Mouse (Mus musculus): ENCODE measurements around the gene Fh1. TPM values are rescaled to one million over a fixed set of nuclear protein-coding genes. Genes with fewer than 3 reads are reported as not detected.
A peak's percentile ranks its signal among the peaks of the same experiment; 100 is the strongest.

Gene Fh1
- total RNA-seq, 2 experiments from 2014 or later, result 66.7 to 82.2 TPM

DNA sequence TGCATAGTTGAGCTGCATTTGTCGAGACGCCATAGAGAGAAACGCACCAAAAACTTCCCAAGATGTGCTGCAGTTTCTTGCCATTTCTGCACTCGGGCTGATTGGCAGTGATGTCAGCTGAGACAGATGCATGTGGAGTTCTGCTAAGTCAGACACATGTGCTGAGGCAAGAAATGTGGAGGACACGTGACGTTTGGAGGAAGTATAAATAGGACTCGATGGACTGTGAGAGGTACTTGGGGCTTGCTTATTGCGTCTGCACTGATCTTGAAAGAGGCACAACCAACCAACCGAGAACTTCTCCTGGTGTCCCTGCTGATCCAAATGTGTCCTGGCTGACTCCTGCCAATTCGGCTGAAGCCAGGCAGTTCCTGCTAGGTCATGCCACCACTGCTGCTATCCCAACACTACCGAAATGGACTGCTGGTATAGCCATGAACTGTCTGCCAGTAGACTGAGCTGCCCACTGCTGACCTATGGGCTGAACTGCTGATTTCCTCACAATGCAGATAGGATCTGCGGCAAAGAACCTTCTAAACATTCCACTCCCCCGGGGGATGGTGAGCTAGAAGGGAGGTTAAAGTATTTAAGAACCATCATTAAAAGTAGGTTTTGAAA is 5.5 kb downstream of the Fh1 start, which contains the start of gene Kmo:
TSS of gene Kmo (plus strand) at position 568 of the 618 bp plus-strand sequence.
- TF ChIP-seq CTCF (IDR thresholded peaks at IDR 0.05), result no peak
- DNase-seq (ENCODE audit: extremely low spot score in 1 of 2, low spot score in 2 of 2), result no peak
- Histone ChIP-seq H3K27ac (no peak within 1 kb of the TSS), H3K4me3 (no peak within 1 kb of the TSS)
- intact Hi-C loops (cut with DNase I), result no loop called here

DNA sequence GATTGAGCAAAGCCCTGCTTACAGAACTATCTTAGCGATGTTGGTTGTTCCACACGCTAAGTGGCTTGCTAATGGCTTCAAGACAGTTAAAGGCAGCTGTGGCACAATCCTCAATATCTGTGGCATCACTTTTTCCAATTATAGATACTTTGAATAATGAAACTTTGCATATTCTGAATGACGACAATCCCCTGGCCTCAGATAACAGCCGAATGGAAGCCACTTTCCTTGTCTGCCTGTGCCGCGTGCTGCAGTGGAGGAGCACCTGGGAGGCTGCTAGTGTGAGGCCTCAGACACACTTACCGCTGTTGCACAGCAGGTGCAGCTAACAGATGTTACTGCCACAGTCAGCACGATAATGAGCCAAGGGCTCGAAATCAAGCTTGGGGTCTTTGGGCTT is 10.4 kb downstream of the Fh1 start:
- intact Hi-C loops (cut with DNase I), result no loop called here
- TF ChIP-seq CTCF (IDR thresholded peaks at IDR 0.05), result no peak
- no peak for DNase-seq (ENCODE audit: extremely low spot score in 1 of 2, low spot score in 2 of 2)
- no peak overlapping the region for H3K4me3 ChIP-seq
- H3K27ac ChIP-seq, result no peak overlapping the region

DNA sequence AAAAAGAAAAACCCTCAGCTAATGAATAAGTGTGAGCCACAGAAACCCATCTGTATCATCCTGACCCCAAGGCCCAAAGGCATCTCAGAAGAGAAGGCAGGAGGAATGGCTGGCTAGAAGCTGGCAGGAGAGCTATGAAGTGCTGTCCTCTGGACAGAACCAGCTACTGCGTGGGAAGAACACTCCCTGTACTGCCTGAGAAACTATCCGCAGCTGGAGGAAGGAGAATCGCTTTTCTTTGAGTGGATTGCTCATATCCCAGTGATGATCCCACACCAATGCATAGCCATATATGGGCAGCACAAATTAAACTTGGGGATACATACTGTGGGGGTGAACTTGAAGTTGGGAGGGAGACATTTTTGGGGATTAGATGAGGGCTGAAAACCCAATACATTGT is 16.7 kb downstream of the Fh1 start:
- Histone ChIP-seq H3K4me3 (no peak overlapping the region), H3K27ac (no peak overlapping the region)
- intact Hi-C loops (cut with DNase I), result loop anchor here (5.0 to 10.0 kb wide), 2 partner anchors 556 to 1014 kb away; no protein-coding TSS in a partner anchor
- TF ChIP-seq CTCF (IDR thresholded peaks at IDR 0.05), result no peak
- no peak for DNase-seq (ENCODE audit: extremely low spot score in 1 of 2, low spot score in 2 of 2)

DNA sequence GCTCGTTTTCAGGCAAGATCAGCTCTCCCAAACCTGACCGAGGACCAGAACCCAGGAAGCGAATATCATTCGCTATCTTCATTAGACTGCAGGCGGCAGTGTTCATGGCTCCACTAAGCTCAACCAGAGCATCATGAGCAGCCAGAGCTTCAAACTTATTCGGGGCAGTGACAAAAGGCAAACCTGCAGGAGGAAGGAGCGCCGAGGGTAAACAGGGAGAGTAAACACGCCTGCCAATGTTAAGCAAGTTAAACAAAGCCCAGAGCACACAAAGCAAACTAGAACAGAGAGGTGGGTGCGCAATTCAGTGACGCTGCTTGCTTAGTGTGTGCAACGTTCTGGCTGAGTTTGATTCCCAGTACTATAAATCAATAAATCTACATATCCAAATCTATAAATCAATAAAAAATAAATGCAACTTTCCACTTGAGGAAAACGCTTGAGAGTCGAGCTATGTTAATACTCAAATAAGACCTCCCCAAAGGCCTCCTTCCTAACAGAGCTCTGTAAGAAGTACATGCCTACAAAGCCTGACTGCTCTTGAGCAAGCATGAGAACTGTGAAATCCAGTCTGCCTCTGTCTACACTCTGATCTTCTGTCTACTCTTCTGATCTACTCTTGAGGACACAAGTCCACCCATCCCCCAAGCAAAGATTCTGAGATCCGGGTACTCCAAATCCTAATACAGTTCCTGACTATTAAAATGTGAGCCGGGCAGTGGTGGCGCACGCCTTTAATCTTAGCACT is 17.4 kb downstream of the Fh1 start:
- TF ChIP-seq CTCF (IDR thresholded peaks at IDR 0.05), result no peak
- intact Hi-C loops (cut with DNase I), result loop anchor here (5.0 to 10.0 kb wide), 2 partner anchors 556 to 1013 kb away; no protein-coding TSS in a partner anchor
- DNase-seq (ENCODE audit: extremely low spot score in 1 of 2, low spot score in 2 of 2), result no peak
- H3K27ac ChIP-seq, result no peak overlapping the region
- no peak overlapping the region for H3K4me3 ChIP-seq

DNA sequence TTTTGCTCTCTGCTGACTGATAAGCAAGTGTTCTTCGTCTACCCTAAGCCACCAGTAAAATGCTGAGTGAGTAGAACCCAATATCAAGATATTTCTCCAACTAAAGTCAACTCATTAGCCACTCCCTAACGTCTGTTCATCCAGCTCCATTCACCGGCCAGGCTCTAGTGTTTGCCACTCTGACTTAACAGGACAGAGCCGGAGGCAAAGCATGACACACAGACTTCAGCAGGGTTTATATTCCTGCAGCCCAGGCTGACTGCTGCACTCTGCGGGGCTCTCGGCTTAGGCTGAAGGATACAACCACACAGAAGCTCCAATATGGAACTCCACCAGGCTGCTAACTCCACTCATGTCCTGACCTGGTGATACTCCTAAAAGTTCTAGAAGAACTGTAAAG is 18.1 kb downstream of the Fh1 start:
- intact Hi-C loops (cut with DNase I), result loop anchor here (5.0 to 10.0 kb wide), 2 partner anchors 555 to 1013 kb away; no protein-coding TSS in a partner anchor
- no peak for TF ChIP-seq CTCF (IDR thresholded peaks at IDR 0.05)
- Histone ChIP-seq H3K27ac (no peak overlapping the region), H3K4me3 (no peak overlapping the region)
- no peak for DNase-seq (ENCODE audit: extremely low spot score in 1 of 2, low spot score in 2 of 2)

DNA sequence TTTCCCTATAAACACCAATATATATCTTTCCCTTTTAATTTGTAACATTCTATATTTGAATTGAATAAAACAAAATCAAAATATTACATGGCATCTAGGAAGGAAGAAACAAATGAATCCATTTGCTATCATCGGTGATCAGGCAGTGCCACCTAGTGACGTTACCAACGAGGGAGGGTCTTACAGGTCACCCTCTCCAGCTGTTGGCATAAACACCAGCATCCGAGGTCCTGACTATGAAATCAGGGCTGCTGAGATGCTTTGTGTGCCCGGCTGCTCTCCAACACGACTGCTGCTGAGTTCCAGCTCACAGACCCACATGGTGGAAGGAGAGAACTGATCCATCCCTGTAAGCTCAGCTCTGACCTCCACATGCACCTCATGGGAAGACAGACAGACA is 22.0 kb downstream of the Fh1 start:
- DNase-seq (ENCODE audit: extremely low spot score in 1 of 2, low spot score in 2 of 2), result no peak
- H3K27ac ChIP-seq, result no peak overlapping the region
- TF ChIP-seq CTCF (IDR thresholded peaks at IDR 0.05), result peak; percentile 43
- intact Hi-C loops (cut with DNase I), result loop anchor here (5.0 to 10.0 kb wide), 2 partner anchors 566 to 1009 kb away; no protein-coding TSS in a partner anchor
- no peak overlapping the region for H3K4me3 ChIP-seq

DNA sequence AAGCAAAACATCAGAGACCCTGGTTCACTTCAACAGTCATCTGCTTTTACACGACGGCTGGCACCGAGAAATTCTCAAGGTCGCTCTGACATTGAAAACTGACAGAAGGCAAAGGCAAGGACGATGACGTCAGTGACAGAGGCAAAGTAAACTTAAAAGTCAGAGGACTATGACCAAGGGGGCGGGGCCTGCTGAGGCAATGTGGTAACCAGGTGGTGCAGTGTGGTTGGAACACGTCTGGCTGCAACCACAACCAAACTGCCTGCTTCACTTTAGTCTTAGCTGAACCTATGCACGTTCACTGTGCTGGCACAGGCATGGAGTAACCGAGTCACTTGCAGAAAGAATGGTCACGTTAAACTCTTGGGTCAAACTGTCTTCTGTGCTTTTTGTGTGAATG is 23.2 kb downstream of the Fh1 start:
- no peak for TF ChIP-seq CTCF (IDR thresholded peaks at IDR 0.05)
- Histone ChIP-seq H3K27ac (no peak overlapping the region), H3K4me3 (no peak overlapping the region)
- intact Hi-C loops (cut with DNase I), result loop anchor here (5.0 to 10.0 kb wide), 2 partner anchors 565 to 1007 kb away; no protein-coding TSS in a partner anchor
- no peak for DNase-seq (ENCODE audit: extremely low spot score in 1 of 2, low spot score in 2 of 2)

DNA sequence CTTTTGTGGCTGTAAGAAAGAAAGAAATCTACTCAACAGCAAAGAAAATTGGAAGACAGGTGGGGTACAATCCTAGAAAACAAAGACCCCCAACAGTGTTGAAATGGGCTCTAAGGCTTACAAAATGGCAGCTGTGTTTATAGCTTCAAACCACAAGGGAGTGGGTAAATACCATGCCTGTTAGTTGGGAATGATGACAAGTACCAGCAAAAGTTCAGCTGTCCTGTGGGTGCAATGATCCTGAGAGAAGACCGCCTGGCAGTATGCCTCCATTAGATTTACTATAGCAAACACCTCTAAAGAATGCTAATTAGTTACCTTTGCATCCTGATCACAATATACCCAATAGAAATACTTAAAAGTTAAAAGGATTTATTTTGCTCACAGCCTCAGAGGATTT is 32.6 kb downstream of the Fh1 start:
- no peak for TF ChIP-seq CTCF (IDR thresholded peaks at IDR 0.05)
- Histone ChIP-seq H3K27ac (no peak overlapping the region), H3K4me3 (no peak overlapping the region)
- intact Hi-C loops (cut with DNase I), result loop anchor here (5.0 kb wide), 1 partner anchor 541 kb away; no protein-coding TSS in a partner anchor
- no peak for DNase-seq (ENCODE audit: extremely low spot score in 1 of 2, low spot score in 2 of 2)

DNA sequence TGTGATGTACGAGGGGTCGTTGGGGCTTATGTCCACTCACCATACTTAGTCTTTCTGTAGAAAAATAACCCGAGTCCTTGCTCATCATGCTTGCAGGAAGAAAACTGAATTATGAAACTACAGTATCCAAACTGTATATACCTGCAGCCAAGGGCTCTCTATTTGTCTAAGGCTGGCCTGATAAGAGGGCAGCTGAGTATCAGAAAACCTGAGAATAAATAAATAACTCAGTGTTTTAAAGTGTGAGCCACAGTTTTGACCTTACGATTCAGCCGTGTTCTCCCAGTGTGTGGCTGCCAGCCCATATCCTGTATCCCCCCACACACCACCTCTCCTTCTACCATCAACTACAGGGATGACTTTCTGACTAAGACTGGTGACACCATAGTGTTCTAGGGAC is 38.8 kb downstream of the Fh1 start:
- no peak overlapping the region for H3K4me3 ChIP-seq
- no peak for DNase-seq (ENCODE audit: extremely low spot score in 1 of 2, low spot score in 2 of 2)
- no peak for TF ChIP-seq CTCF (IDR thresholded peaks at IDR 0.05)
- intact Hi-C loops (cut with DNase I), result no loop called here
- no peak overlapping the region for H3K27ac ChIP-seq

DNA sequence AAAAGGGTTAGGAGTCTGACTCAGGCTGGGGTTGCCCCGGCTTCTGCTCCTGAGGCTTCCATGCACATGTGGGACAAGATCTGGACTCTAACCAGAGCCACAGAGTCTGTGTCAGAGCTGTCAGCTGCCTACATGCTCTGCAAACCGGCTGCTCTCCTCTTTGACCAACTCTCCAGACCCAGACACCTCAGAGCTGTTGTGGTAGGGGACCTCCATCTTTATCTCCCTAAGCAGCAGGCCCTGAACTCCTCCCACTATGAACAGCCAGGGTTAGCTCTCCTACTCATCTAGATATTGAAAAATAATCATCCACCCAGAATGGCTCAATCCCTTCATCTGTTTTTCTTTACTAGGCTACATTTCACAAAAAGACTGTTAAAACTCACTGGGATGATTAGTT is 40.2 kb downstream of the Fh1 start:
- intact Hi-C loops (cut with DNase I), result no loop called here
- TF ChIP-seq CTCF (IDR thresholded peaks at IDR 0.05), result no peak
- H3K27ac ChIP-seq, result no peak overlapping the region
- H3K4me3 ChIP-seq, result no peak overlapping the region
- no peak for DNase-seq (ENCODE audit: extremely low spot score in 1 of 2, low spot score in 2 of 2)

DNA sequence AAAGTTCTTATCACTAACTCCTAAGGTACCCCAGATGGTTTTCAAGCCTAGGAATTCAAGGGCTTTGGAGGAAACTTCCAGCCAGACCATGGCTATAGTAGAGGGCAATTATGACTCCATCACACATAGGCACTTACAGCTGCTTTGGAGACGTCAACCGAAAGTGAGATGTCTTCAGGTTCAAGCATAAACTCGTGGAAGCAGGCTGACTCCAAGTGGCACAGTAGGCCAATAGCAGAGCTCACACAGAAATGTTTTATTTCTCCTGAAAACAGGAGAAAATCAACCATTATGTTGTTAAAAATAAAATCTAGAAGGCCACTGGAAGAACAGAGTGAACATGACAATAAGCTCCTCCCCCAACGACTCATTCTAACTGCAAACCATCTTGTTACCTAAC is 42.6 kb downstream of the Fh1 start:
- DNase-seq (ENCODE audit: extremely low spot score in 1 of 2, low spot score in 2 of 2), result no peak

DNA sequence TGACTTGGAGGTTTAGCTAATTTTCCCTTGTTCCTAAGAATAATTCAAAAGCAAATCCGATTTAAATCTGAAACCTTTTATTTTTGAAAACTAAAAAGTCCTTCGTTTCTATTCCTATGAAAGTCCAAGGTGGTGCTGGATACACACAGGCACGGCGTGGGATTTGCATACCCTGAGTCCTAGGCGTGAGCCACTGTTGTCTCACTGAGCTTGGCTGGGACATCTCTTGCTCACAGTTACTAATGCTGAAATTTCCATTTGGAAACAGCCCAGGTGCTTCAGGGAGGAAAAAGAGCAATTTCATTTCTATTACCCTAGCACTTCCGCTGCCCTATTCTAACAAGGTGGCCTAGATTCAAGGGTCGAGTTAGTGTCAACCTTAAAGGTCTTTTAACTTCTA is 45.1 kb downstream of the Fh1 start:
- intact Hi-C loops (cut with DNase I), result loop anchor here (1.0 to 2.0 kb wide), 2 partner anchors 88 to 511 kb away; partner anchors contain the start of gene Rgs7
- Histone ChIP-seq H3K27ac (no peak overlapping the region), H3K4me3 (no peak overlapping the region)
- DNase-seq (ENCODE audit: extremely low spot score in 1 of 2, low spot score in 2 of 2), result peak in 1 of 2 experiments; percentile 22
- no peak for TF ChIP-seq CTCF (IDR thresholded peaks at IDR 0.05)

More for the DNA sequence above, 42.6 kb downstream of the Fh1 start:
- TF ChIP-seq CTCF (IDR thresholded peaks at IDR 0.05), result peak; percentile 28
- intact Hi-C loops (cut with DNase I), result no loop called here
- Histone ChIP-seq H3K27ac (no peak overlapping the region), H3K4me3 (no peak overlapping the region)

Measured in left cerebral cortex, adult 2 months (tissue).